Mouse (Mus musculus): ENCODE data around the gene Ntng1. TPM values are rescaled to one million over a fixed set of nuclear protein-coding genes. Genes with fewer than 3 reads are reported as not detected.

The Ntng1 gene
- polyA plus RNA-seq (2016; fragmentation: Nextera tagmentation; extraction: Ambion mirVana) = 0.72 and 2.0 TPM in 2 replicates

GRCm38 (mm10) chr3:110143206-110144061 is at the start of gene Ntng1:
Gene Ntng1, minus strand, starts transcription at chr3:110144011.
- no peaks in the 10 kb centered on the region for H3K36me3 ChIP-seq (replicated peaks)
- WGBS = under 1% methylated on average over 52 of the region's 52 CpGs
- peak; percentile 49 for DNase-seq (ENCODE audit: extremely low spot score, low spot score)
- peaks cover 46% of the 10 kb centered on the region for H3K27me3 ChIP-seq (ENCODE audit: poor library complexity, severe bottlenecking)
- peak within 1 kb of the TSS; percentile 76 for H3K4me3 ChIP-seq
- peak within 1 kb of the TSS; percentile 74 for H3K27ac ChIP-seq
- H3K9me3 ChIP-seq = no peaks in the 10 kb centered on the region
- H3K4me1 ChIP-seq = peaks cover 18% of the 10 kb centered on the region

- WGBS = 92% methylated on average over 5 of the region's 5 CpGs
- Histone ChIP-seq H3K36me3 (replicated peaks) (no peaks in the 10 kb centered on the region), H3K4me1 (no peaks in the 10 kb centered on the region), H3K4me3 (no peak overlapping the region), H3K27ac (no peak overlapping the region), H3K9me3 (no peaks in the 10 kb centered on the region), H3K27me3 (ENCODE audit: poor library complexity, severe bottlenecking) (no peaks in the 10 kb centered on the region)
- no peak for DNase-seq (ENCODE audit: extremely low spot score, low spot score)
Observed at GRCm38 (mm10) chr3:110187401-110187948, 43.7 kb upstream of the Ntng1 start.

- peaks cover 17% of the 10 kb centered on the region for H3K27me3 ChIP-seq (ENCODE audit: poor library complexity, severe bottlenecking)
- no peak overlapping the region for H3K4me3 ChIP-seq
- no peak for DNase-seq (ENCODE audit: extremely low spot score, low spot score)
- 90% methylated on average over 7 of the region's 7 CpGs for WGBS
- no peaks in the 10 kb centered on the region for H3K9me3 ChIP-seq
- H3K4me1 ChIP-seq = peaks cover 2% of the 10 kb centered on the region; the same call in 1 of the 2 replicates
- H3K36me3 ChIP-seq (replicated peaks) = no peaks in the 10 kb centered on the region
- no peak overlapping the region for H3K27ac ChIP-seq
Observed at GRCm38 (mm10) chr3:110149089-110149488, 5.3 kb upstream of the Ntng1 start.

GRCm38 (mm10) chr3:110144301-110145055 is 667 bp upstream of the Ntng1 start:
- Histone ChIP-seq H3K27me3 (ENCODE audit: poor library complexity, severe bottlenecking) (peaks cover 46% of the 10 kb centered on the region), H3K4me3 (no peak overlapping the region), H3K4me1 (peaks cover 18% of the 10 kb centered on the region), H3K36me3 (replicated peaks) (no peaks in the 10 kb centered on the region), H3K9me3 (no peaks in the 10 kb centered on the region), H3K27ac (no peak overlapping the region)
- no peak for DNase-seq (ENCODE audit: extremely low spot score, low spot score)
- WGBS = 35% methylated on average over 6 of the region's 6 CpGs

- under 1% methylated on average over 64 of the region's 77 CpGs for WGBS
- Histone ChIP-seq H3K4me1 (peaks cover 18% of the 10 kb centered on the region), H3K27ac (peak overlapping the region; percentile 74), H3K27me3 (ENCODE audit: poor library complexity, severe bottlenecking) (peaks cover 46% of the 10 kb centered on the region), H3K36me3 (replicated peaks) (no peaks in the 10 kb centered on the region), H3K9me3 (no peaks in the 10 kb centered on the region), H3K4me3 (peak overlapping the region; percentile 76)
- peak; percentile 35 for DNase-seq (ENCODE audit: extremely low spot score, low spot score)
Observed at GRCm38 (mm10) chr3:110142314-110143205, 1.3 kb downstream of the Ntng1 start.

GRCm38 (mm10) chr3:110141351-110142302 is 2.2 kb downstream of the Ntng1 start:
- peak; percentile 21 for DNase-seq (ENCODE audit: extremely low spot score, low spot score)
- H3K4me3 ChIP-seq = peak overlapping the region; percentile 76
- H3K36me3 ChIP-seq (replicated peaks) = no peaks in the 10 kb centered on the region
- H3K27me3 ChIP-seq (ENCODE audit: poor library complexity, severe bottlenecking) = peaks cover 46% of the 10 kb centered on the region
- no peaks in the 10 kb centered on the region for H3K9me3 ChIP-seq
- no peak overlapping the region for H3K27ac ChIP-seq
- 4% methylated on average over 13 of the region's 13 CpGs for WGBS
- H3K4me1 ChIP-seq = peaks cover 18% of the 10 kb centered on the region

- 3% methylated on average over 1 of the region's 1 CpGs for WGBS
- H3K4me1 ChIP-seq = peaks cover 9% of the 10 kb centered on the region
- H3K27me3 ChIP-seq (ENCODE audit: poor library complexity, severe bottlenecking) = 0 out of 2 replicates have a peak, but pooled peaks cover 4% of the 10 kb centered on the region
- no peak overlapping the region for H3K4me3 ChIP-seq
- no peak overlapping the region for H3K27ac ChIP-seq
- no peaks in the 10 kb centered on the region for H3K9me3 ChIP-seq
- no peaks in the 10 kb centered on the region for H3K36me3 ChIP-seq (replicated peaks)
- DNase-seq (ENCODE audit: extremely low spot score, low spot score) = no peak
Observed at GRCm38 (mm10) chr3:110136115-110136514, 7.7 kb downstream of the Ntng1 start.

GRCm38 (mm10) chr3:110133150-110133549 is 10.7 kb downstream of the Ntng1 start:
- no peaks in the 10 kb centered on the region for H3K36me3 ChIP-seq (replicated peaks)
- H3K4me3 ChIP-seq = no peak overlapping the region
- H3K9me3 ChIP-seq = no peaks in the 10 kb centered on the region
- 89% methylated on average over 9 of the region's 9 CpGs for WGBS
- peaks cover 9% of the 10 kb centered on the region for H3K4me1 ChIP-seq
- no peaks in the 10 kb centered on the region for H3K27me3 ChIP-seq (ENCODE audit: poor library complexity, severe bottlenecking)
- no peak for DNase-seq (ENCODE audit: extremely low spot score, low spot score)
- H3K27ac ChIP-seq = no peak overlapping the region

- Histone ChIP-seq H3K9me3 (no peaks in the 10 kb centered on the region), H3K4me3 (no peak overlapping the region), H3K27ac (no peak overlapping the region), H3K27me3 (ENCODE audit: poor library complexity, severe bottlenecking) (no peaks in the 10 kb centered on the region), H3K36me3 (replicated peaks) (no peaks in the 10 kb centered on the region), H3K4me1 (peaks cover 9% of the 10 kb centered on the region)
- 92% methylated on average over 8 of the region's 8 CpGs for WGBS
- DNase-seq (ENCODE audit: extremely low spot score, low spot score) = no peak
Observed at GRCm38 (mm10) chr3:110132289-110132688, 11.5 kb downstream of the Ntng1 start.

GRCm38 (mm10) chr3:110131043-110131891 is 12.5 kb downstream of the Ntng1 start:
- H3K36me3 ChIP-seq (replicated peaks) = no peaks in the 10 kb centered on the region
- WGBS = 66% methylated on average over 18 of the region's 18 CpGs
- H3K27ac ChIP-seq = no peak overlapping the region
- H3K4me1 ChIP-seq = peaks cover 9% of the 10 kb centered on the region
- no peak for DNase-seq (ENCODE audit: extremely low spot score, low spot score)
- H3K4me3 ChIP-seq = no peak overlapping the region
- H3K9me3 ChIP-seq = no peaks in the 10 kb centered on the region
- H3K27me3 ChIP-seq (ENCODE audit: poor library complexity, severe bottlenecking) = no peaks in the 10 kb centered on the region
